Comparison of ENCODE assay signal across 7 mouse cellular contexts in genomic region chr17:24203611-24204534, GRCm38 (mm10). TPM values are rescaled to one million over a fixed set of nuclear protein-coding genes. Genes with fewer than 3 reads are reported as not detected.
DNase-seq lines count a peak whose midpoint lies in the region; ATAC-seq and TF ChIP-seq lines count a peak whose summit lies in the region.

No protein-coding gene starts in this region.

- no peak for DNase-seq in kidney, adult 9 months
- DNase-seq in hindbrain, postnatal 0 days (ENCODE audit: low spot score), result no peak
- DNase-seq in B cell, adult 2 months, result no peak
- DNase-seq in thymus, postnatal 36 days, result no peak

- H3K27me3 ChIP-seq in kidney, embryonic 16.5 days (ENCODE audit: insufficient read depth, low read length), result peaks cover 15% of the 10 kb centered on the region
- H3K27me3 ChIP-seq in embryonic facial prominence, embryonic 12.5 days, result no peaks in the 10 kb centered on the region
- no peaks in the 10 kb centered on the region for H3K27me3 ChIP-seq in hindbrain, postnatal 0 days (ENCODE audit: insufficient read depth, low read length)
- peaks cover 15% of the 10 kb centered on the region for H3K27me3 ChIP-seq in neural tube, embryonic 13.5 days

- H3K9me3 ChIP-seq in kidney, embryonic 16.5 days (ENCODE audit: low read length), result no peaks in the 10 kb centered on the region
- H3K9me3 ChIP-seq in embryonic facial prominence, embryonic 12.5 days, result no peaks in the 10 kb centered on the region
- no peaks in the 10 kb centered on the region for H3K9me3 ChIP-seq in hindbrain, postnatal 0 days (ENCODE audit: low read length)
- H3K9me3 ChIP-seq in neural tube, embryonic 13.5 days, result no peaks in the 10 kb centered on the region

- H3K4me3 ChIP-seq in kidney, embryonic 16.5 days (ENCODE audit: low read length), result no peak overlapping the region
- peak overlapping the region; percentile 63 for H3K4me3 ChIP-seq in embryonic facial prominence, embryonic 12.5 days
- H3K4me3 ChIP-seq in hindbrain, postnatal 0 days (ENCODE audit: low read length), result peak overlapping the region; percentile 72
- peak overlapping the region; percentile 75 for H3K4me3 ChIP-seq in neural tube, embryonic 13.5 days

- H3K9ac ChIP-seq in kidney, embryonic 16.5 days (replicated peaks; ENCODE audit: low read length), result no peak overlapping the region
- H3K9ac ChIP-seq in embryonic facial prominence, embryonic 12.5 days, result peak overlapping the region; percentile 13; the same call in 1 of the 2 replicates
- H3K9ac ChIP-seq in hindbrain, postnatal 0 days (replicated peaks; ENCODE audit: low read length), result peak overlapping the region; percentile 79
- H3K9ac ChIP-seq in neural tube, embryonic 13.5 days, result peak overlapping the region; percentile 87

- WGBS in kidney, embryonic 16.5 days, result 81% methylated on average over 3 of the region's 3 CpGs
- 75% methylated on average over 3 of the region's 3 CpGs for WGBS in embryonic facial prominence, embryonic 12.5 days
- 69% methylated on average over 3 of the region's 3 CpGs for WGBS in hindbrain, postnatal 0 days
- 80% methylated on average over 3 of the region's 3 CpGs for WGBS in neural tube, embryonic 13.5 days

- H3K4me1 ChIP-seq in kidney, embryonic 16.5 days (ENCODE audit: insufficient read depth, low read length), result peaks cover 40% of the 10 kb centered on the region
- H3K4me1 ChIP-seq in embryonic facial prominence, embryonic 12.5 days, result peaks cover 51% of the 10 kb centered on the region
- H3K4me1 ChIP-seq in hindbrain, postnatal 0 days (ENCODE audit: insufficient read depth, low read length), result peaks cover 54% of the 10 kb centered on the region
- H3K4me1 ChIP-seq in neural tube, embryonic 13.5 days (replicated peaks), result peaks cover 73% of the 10 kb centered on the region

- TF ChIP-seq CTCF in hindbrain, postnatal 0 days (IDR thresholded peaks at IDR 0.05; ENCODE audit: low read depth), result no peak

- H3K4me2 ChIP-seq in kidney, embryonic 16.5 days (replicated peaks; ENCODE audit: low read depth, low read length), result peak overlapping the region; percentile 94
- H3K4me2 ChIP-seq in embryonic facial prominence, embryonic 12.5 days (replicated peaks), result peak overlapping the region; percentile 92
- H3K4me2 ChIP-seq in hindbrain, postnatal 0 days (ENCODE audit: low read depth, low read length), result peak overlapping the region; percentile 93
- peak overlapping the region; percentile 95 for H3K4me2 ChIP-seq in neural tube, embryonic 13.5 days

- H3K27ac ChIP-seq in kidney, embryonic 16.5 days (ENCODE audit: low read length), result no peak overlapping the region
- H3K27ac ChIP-seq in embryonic facial prominence, embryonic 12.5 days, result no peak overlapping the region
- no peak overlapping the region for H3K27ac ChIP-seq in hindbrain, postnatal 0 days
- no peak overlapping the region for H3K27ac ChIP-seq in neural tube, embryonic 13.5 days (replicated peaks)

- H3K36me3 ChIP-seq in kidney, embryonic 16.5 days (ENCODE audit: insufficient read depth, low read length), result no peaks in the 10 kb centered on the region
- H3K36me3 ChIP-seq in embryonic facial prominence, embryonic 12.5 days, result no peaks in the 10 kb centered on the region
- H3K36me3 ChIP-seq in hindbrain, postnatal 0 days (ENCODE audit: insufficient read depth, low read length), result no peaks in the 10 kb centered on the region
- H3K36me3 ChIP-seq in neural tube, embryonic 13.5 days, result no peaks in the 10 kb centered on the region

- no peak for ATAC-seq in kidney, embryonic 16.5 days (ENCODE audit: low FRiP score, low TSS enrichment)
- no peak for ATAC-seq in embryonic facial prominence, embryonic 12.5 days (ENCODE audit: insufficient number of reproducible peaks, insufficient read depth, low FRiP score, low TSS enrichment)
- ATAC-seq in hindbrain, postnatal 0 days, result no peak
- ATAC-seq in neural tube, embryonic 13.5 days (ENCODE audit: low read depth), result no peak

RNA-seq across cellular contexts. Expression of gene Tbc1d24, which starts 1.5 kb away (rescaled TPM):
- 5.6 and 6.2 TPM in 2 replicates for polyA plus RNA-seq in kidney, embryonic 16.5 days (2015; fragmentation: Nextera tagmentation; extraction: Ambion mirVana)
- polyA plus RNA-seq in embryonic facial prominence, embryonic 12.5 days (2016; fragmentation: Nextera tagmentation; extraction: Ambion mirVana), result 8.7 and 8.9 TPM in 2 replicates
- total RNA-seq in hindbrain, postnatal 0 days (2014; rRNA removed), result 145 and 151 TPM in 2 replicates
- 21.1 and 22.8 TPM in 2 replicates for polyA plus RNA-seq in hindbrain, postnatal 0 days (2015; fragmentation: Nextera tagmentation; extraction: Ambion mirVana)
- 17.8 and 22.0 TPM in 2 replicates for polyA plus RNA-seq in neural tube, embryonic 13.5 days (2015; fragmentation: Nextera tagmentation; extraction: Ambion mirVana)

RNA-seq across cellular contexts. Expression of gene Ntn3, which starts 5.5 kb away (rescaled TPM):
- 4.3 and 4.8 TPM in 2 replicates for polyA plus RNA-seq in kidney, embryonic 16.5 days (2015; fragmentation: Nextera tagmentation; extraction: Ambion mirVana)
- 20.2 and 20.3 TPM in 2 replicates for polyA plus RNA-seq in embryonic facial prominence, embryonic 12.5 days (2016; fragmentation: Nextera tagmentation; extraction: Ambion mirVana)
- 26.9 and 32.5 TPM in 2 replicates for total RNA-seq in hindbrain, postnatal 0 days (2014; rRNA removed)
- 4.1 and 4.3 TPM in 2 replicates for polyA plus RNA-seq in hindbrain, postnatal 0 days (2015; fragmentation: Nextera tagmentation; extraction: Ambion mirVana)
- 5.9 TPM in 2 replicates for polyA plus RNA-seq in neural tube, embryonic 13.5 days (2015; fragmentation: Nextera tagmentation; extraction: Ambion mirVana)

RNA-seq across cellular contexts. Expression of gene Tedc2, which starts 16.8 kb away (rescaled TPM):
- polyA plus RNA-seq in kidney, embryonic 16.5 days (2015; fragmentation: Nextera tagmentation; extraction: Ambion mirVana), result 12.2 and 13.4 TPM in 2 replicates
- polyA plus RNA-seq in embryonic facial prominence, embryonic 12.5 days (2016; fragmentation: Nextera tagmentation; extraction: Ambion mirVana), result 16.2 and 16.5 TPM in 2 replicates
- total RNA-seq in hindbrain, postnatal 0 days (2014; rRNA removed), result 18.5 and 19.3 TPM in 2 replicates
- 9.8 and 10.2 TPM in 2 replicates for polyA plus RNA-seq in hindbrain, postnatal 0 days (2015; fragmentation: Nextera tagmentation; extraction: Ambion mirVana)
- 11.9 and 12.6 TPM in 2 replicates for polyA plus RNA-seq in neural tube, embryonic 13.5 days (2015; fragmentation: Nextera tagmentation; extraction: Ambion mirVana)

RNA-seq across cellular contexts. Expression of gene Atp6v0c, which starts 34.4 kb away (rescaled TPM):
- polyA plus RNA-seq in kidney, embryonic 16.5 days (2015; fragmentation: Nextera tagmentation; extraction: Ambion mirVana), result 695 and 701 TPM in 2 replicates
- polyA plus RNA-seq in embryonic facial prominence, embryonic 12.5 days (2016; fragmentation: Nextera tagmentation; extraction: Ambion mirVana), result 445 and 455 TPM in 2 replicates
- total RNA-seq in hindbrain, postnatal 0 days (2014; rRNA removed), result 780 and 854 TPM in 2 replicates
- 2,172 and 2,275 TPM in 2 replicates for polyA plus RNA-seq in hindbrain, postnatal 0 days (2015; fragmentation: Nextera tagmentation; extraction: Ambion mirVana)
- 947 and 1,089 TPM in 2 replicates for polyA plus RNA-seq in neural tube, embryonic 13.5 days (2015; fragmentation: Nextera tagmentation; extraction: Ambion mirVana)

RNA-seq across cellular contexts. Expression of gene Amdhd2, which starts 40.3 kb away (rescaled TPM):
- 42.1 and 45.6 TPM in 2 replicates for polyA plus RNA-seq in kidney, embryonic 16.5 days (2015; fragmentation: Nextera tagmentation; extraction: Ambion mirVana)
- 40.9 and 42.7 TPM in 2 replicates for polyA plus RNA-seq in embryonic facial prominence, embryonic 12.5 days (2016; fragmentation: Nextera tagmentation; extraction: Ambion mirVana)
- total RNA-seq in hindbrain, postnatal 0 days (2014; rRNA removed), result 42.0 and 53.0 TPM in 2 replicates
- 38.4 and 40.0 TPM in 2 replicates for polyA plus RNA-seq in hindbrain, postnatal 0 days (2015; fragmentation: Nextera tagmentation; extraction: Ambion mirVana)
- polyA plus RNA-seq in neural tube, embryonic 13.5 days (2015; fragmentation: Nextera tagmentation; extraction: Ambion mirVana), result 30.4 and 37.4 TPM in 2 replicates
